Mouse (Mus musculus) limb, embryonic 11.5 days (tissue): Measurements from ENCODE around the gene Bcas3. TPM values are rescaled to one million over a fixed set of nuclear protein-coding genes. Genes with fewer than 3 reads are reported as not detected.
A peak's percentile ranks its signal among the peaks of the same experiment; 100 is the strongest.

Source experiments
- ATAC-seq: fragments of 200-750 bp; cut with Nextera tagmentation; 2 replicates; pipeline ENCODE4 v1.8.0; 2017; ENCODE audit warnings: low read depth; ENCODE audit not compliant: insufficient number of reproducible peaks, low FRiP score, low TSS enrichment
- DNase-seq: peaks from one replicate; pipeline ENCODE4 v3.0.0-alpha.2; 2015; ENCODE audit warnings: low spot score
- H3K27ac ChIP-seq: fragments of 300-500 bp; sonication (generic); replicated peaks from 2 replicates; pipeline ENCODE4 v1.5.1; 2014; ENCODE audit warnings: low read depth, mild to moderate bottlenecking, low read length
- H3K27me3 ChIP-seq: fragments of 300-500 bp; sonication (generic); 2 replicates; pipeline ENCODE4 v1.6.1; 2014; ENCODE audit warnings: mild to moderate bottlenecking, low read length, mixed read lengths; ENCODE audit not compliant: control insufficient read depth, insufficient read depth
- H3K36me3 ChIP-seq: fragments of 300-500 bp; sonication (generic); 2 replicates; pipeline ENCODE4 v1.6.1; 2014; ENCODE audit warnings: mild to moderate bottlenecking, low read length, moderate library complexity, mixed read lengths; ENCODE audit not compliant: control insufficient read depth, insufficient read depth
- H3K4me1 ChIP-seq: fragments of 300-500 bp; sonication (generic); 2 replicates; pipeline ENCODE4 v1.6.1; 2014; ENCODE audit warnings: low read length, mixed read lengths; ENCODE audit not compliant: control insufficient read depth, insufficient read depth
- H3K4me2 ChIP-seq: fragments of 300-500 bp; sonication (generic); 2 replicates; pipeline ENCODE4 v1.6.1; 2014; ENCODE audit warnings: low read depth, mild to moderate bottlenecking, moderate library complexity; ENCODE audit not compliant: severe bottlenecking
- H3K4me3 ChIP-seq: fragments of 300-500 bp; sonication (generic); 2 replicates; pipeline ENCODE4 v1.5.1; 2014; ENCODE audit warnings: low read depth, low read length
- H3K9ac ChIP-seq: fragments of 300-500 bp; sonication (generic); 2 replicates; pipeline ENCODE4 v1.6.1; 2014; ENCODE audit warnings: mild to moderate bottlenecking, low read length
- H3K9me3 ChIP-seq: fragments of 300-500 bp; sonication (generic); 2 replicates; pipeline ENCODE4 v1.6.1; 2016; ENCODE audit warnings: low read length; ENCODE audit not compliant: control insufficient read depth
- WGBS: fragments of 180-500 bp; shearing (Covaris S2); extraction: QIAGEN DNeasy Blood & Tissue Kit; methylation state at CpG from one replicate; pipeline ENCODE4 v1.1.7; 2014; 5-methylcytosine and 5-hydroxymethylcytosine counted together
- polyA plus RNA-seq: library from polyadenylated mRNA; unstranded; fragments of >200 nt; fragmentation: Nextera tagmentation; extraction: Ambion mirVana; gene quantifications from 2 replicates; pipeline ENCODE4 v1.2.1, GENCODE M21; 2014

Gene Bcas3
- 34.0 and 37.4 TPM in 2 replicates for polyA plus RNA-seq

DNA sequence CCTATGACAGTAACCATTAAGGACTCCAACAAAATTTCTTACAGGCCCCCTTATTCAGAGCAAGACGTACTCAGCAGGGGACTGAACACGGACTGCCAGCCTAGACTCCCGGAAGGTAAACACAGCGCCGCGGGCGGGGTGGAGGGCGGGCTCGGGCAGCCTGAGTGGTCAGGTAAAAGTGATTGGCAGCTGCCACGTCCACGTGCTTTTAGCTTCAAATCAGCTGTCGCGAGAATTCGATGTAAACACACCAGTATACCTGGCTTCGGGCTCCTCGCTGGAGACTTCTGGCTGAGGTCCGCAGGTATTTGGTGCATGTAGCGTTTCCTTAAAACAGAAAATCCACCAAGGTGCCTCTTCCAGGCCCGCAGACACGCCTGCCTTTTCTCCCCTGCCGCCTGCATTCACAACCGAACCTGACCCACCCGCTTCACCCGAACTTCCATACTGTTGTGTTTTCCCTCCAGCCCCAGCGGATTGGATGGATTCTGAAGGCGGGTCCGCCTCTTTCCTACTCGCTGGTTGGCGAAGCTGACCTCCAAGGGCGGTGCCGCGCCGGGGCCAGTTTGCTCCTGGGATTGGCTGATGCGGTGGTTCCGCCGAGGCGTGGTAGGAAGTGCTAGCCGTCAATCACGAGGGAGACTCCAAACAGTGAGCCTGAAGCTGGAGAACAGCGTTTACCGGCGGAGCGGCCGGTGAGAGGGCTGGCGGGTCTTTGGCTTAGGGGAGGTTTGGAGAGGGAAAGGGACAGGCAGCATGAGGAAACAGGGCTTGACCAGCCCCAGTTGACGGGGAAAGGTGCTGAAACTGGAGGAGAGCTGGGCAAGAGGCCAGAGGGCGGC, at the start of gene Bcas3:
Gene Bcas3 (plus strand): TSS at position 629 of the 842 bp plus-strand sequence.
- Histone ChIP-seq H3K9me3 (no peaks in the 10 kb centered on the region), H3K4me2 (peak within 1 kb of the TSS; percentile 57), H3K9ac (peak within 1 kb of the TSS; percentile 70), H3K4me3 (peak within 1 kb of the TSS; percentile 73), H3K36me3 (no peaks in the 10 kb centered on the region), H3K27ac (no peak within 1 kb of the TSS), H3K4me1 (0 out of 2 replicates have a peak, but pooled peaks cover 2% of the 10 kb centered on the region), H3K27me3 (no peaks in the 10 kb centered on the region)
- DNase-seq (peak; percentile 98), ATAC-seq (peak; percentile 98)
- under 1% methylated on average over 47 of the region's 47 CpGs for WGBS

DNA sequence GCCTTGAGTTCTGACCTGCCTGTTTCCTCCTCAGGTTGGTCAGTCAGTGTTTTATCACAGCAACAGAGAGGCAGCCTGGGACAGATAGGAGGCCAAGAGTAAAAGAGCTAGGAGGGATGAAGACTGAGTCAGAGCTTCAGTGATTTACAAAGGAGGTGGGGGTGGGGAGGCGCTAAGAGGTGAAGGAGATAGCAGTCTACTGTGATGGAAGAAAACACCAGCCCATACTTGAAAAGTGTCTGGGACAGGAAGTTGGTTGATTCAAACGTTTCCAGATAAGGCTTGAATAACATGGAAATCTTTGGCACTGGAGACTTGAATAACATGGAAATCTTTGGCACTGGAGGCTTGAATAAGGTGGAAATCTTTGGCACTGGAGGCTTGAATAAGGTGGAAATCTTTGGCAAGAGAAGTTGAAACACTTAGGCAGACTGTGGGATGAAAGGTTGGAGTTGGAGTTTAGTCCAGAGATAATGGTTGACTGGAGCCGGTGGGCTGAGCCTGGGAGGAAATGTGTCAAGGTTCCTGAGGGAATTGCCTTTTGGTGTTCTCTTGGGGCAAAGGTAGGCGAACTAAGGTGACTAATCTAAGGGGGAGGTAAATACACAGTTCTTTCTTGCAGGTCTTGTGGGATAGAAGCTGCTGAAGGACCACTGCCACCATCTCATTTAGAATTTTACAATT, 46.2 kb upstream of the Bcas3 start:
- H3K27me3 ChIP-seq = no peaks in the 10 kb centered on the region
- ATAC-seq = no peak
- WGBS = 55% methylated on average over 4 of the region's 4 CpGs

GRCm38 (mm10) chr11:85308799-85309198, 44.2 kb upstream of the Bcas3 start:
- 83% methylated on average over 2 of the region's 2 CpGs for WGBS
- DNase-seq = no peak
- no peak overlapping the region for H3K4me2 ChIP-seq
- no peaks in the 10 kb centered on the region for H3K9me3 ChIP-seq
- H3K9ac ChIP-seq = no peak overlapping the region
- no peak overlapping the region for H3K27ac ChIP-seq
- no peaks in the 10 kb centered on the region for H3K36me3 ChIP-seq
- no peak overlapping the region for H3K4me3 ChIP-seq
- H3K4me1 ChIP-seq = peaks cover 4% of the 10 kb centered on the region
- H3K27me3 ChIP-seq = no peaks in the 10 kb centered on the region
- ATAC-seq = no peak

More for the DNA sequence above, 46.2 kb upstream of the Bcas3 start:
- H3K4me2 ChIP-seq = no peak overlapping the region
- no peak for DNase-seq
- H3K4me1 ChIP-seq = no peaks in the 10 kb centered on the region
- no peaks in the 10 kb centered on the region for H3K9me3 ChIP-seq
- H3K4me3 ChIP-seq = no peak overlapping the region
- H3K36me3 ChIP-seq = no peaks in the 10 kb centered on the region
- H3K27ac ChIP-seq = no peak overlapping the region
- no peak overlapping the region for H3K9ac ChIP-seq

GRCm38 (mm10) chr11:85310407-85310712, 42.6 kb upstream of the Bcas3 start:
- peak overlapping the region; percentile 80 for H3K4me2 ChIP-seq
- H3K4me3 ChIP-seq = peak overlapping the region; percentile 91
- 2% methylated on average over 15 of the region's 15 CpGs for WGBS
- ATAC-seq (no peak), DNase-seq (no peak)
- H3K9ac ChIP-seq = peak overlapping the region; percentile 68
- H3K4me1 ChIP-seq = peaks cover 4% of the 10 kb centered on the region
- H3K9me3 ChIP-seq = no peaks in the 10 kb centered on the region
- peak overlapping the region; percentile 43 for H3K27ac ChIP-seq
- H3K36me3 ChIP-seq = peaks cover 5% of the 10 kb centered on the region; the same call in 1 of the 2 replicates
- H3K27me3 ChIP-seq = no peaks in the 10 kb centered on the region

GRCm38 (mm10) chr11:85310713-85311574, 42.0 kb upstream of the Bcas3 start, which contains the start of gene Ppm1d:
Gene Ppm1d, plus strand, starts transcription at chr11:85311244.
- Histone ChIP-seq H3K36me3 (peaks cover 5% of the 10 kb centered on the region; the same call in 1 of the 2 replicates), H3K27me3 (no peaks in the 10 kb centered on the region), H3K27ac (peak within 1 kb of the TSS; percentile 82), H3K9ac (peak within 1 kb of the TSS; percentile 95), H3K4me1 (peaks cover 4% of the 10 kb centered on the region), H3K9me3 (no peaks in the 10 kb centered on the region), H3K4me2 (peak within 1 kb of the TSS; percentile 80), H3K4me3 (peak within 1 kb of the TSS; percentile 91)
- ATAC-seq = peak; percentile 90
- under 1% methylated on average over 76 of the region's 78 CpGs for WGBS
- peak; percentile 100 for DNase-seq

GRCm38 (mm10) chr11:85311645-85312490, 41.1 kb upstream of the Bcas3 start:
- peak overlapping the region; percentile 91 for H3K4me3 ChIP-seq
- under 1% methylated on average over 56 of the region's 56 CpGs for WGBS

DNA sequence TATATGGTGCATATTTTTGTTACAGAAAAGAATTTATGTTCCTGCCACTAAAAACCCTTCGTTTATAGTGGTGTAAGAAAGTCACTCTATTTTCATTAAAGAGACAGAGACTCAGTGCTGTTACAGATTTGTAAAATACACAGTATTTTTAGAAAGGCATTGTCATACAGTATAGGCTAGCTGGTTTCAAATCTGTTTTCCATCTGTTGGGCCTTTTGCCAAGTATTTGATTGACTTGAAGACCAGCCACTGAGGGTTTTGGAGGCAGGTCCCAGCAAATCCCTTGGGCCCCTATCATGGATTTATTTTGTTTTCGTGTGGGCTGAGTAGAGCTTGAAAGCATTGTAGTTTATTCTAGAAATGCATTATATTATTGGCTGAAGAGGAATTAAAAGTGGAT, 40.1 kb upstream of the Bcas3 start:
- peak; percentile 46 for DNase-seq
- H3K27ac ChIP-seq = no peak overlapping the region
- H3K9ac ChIP-seq = no peak overlapping the region

More at GRCm38 (mm10) chr11:85311645-85312490, 41.1 kb upstream of the Bcas3 start:
- Histone ChIP-seq H3K27me3 (no peaks in the 10 kb centered on the region), H3K9me3 (no peaks in the 10 kb centered on the region), H3K4me1 (peaks cover 4% of the 10 kb centered on the region), H3K27ac (peak overlapping the region; percentile 82), H3K4me2 (peak overlapping the region; percentile 80), H3K9ac (peak overlapping the region; percentile 95), H3K36me3 (peaks cover 5% of the 10 kb centered on the region; the same call in 1 of the 2 replicates)
- ATAC-seq (no peak), DNase-seq (peak; percentile 49)

More for the DNA sequence above, 40.1 kb upstream of the Bcas3 start:
- Histone ChIP-seq H3K4me2 (peak overlapping the region; percentile 80), H3K36me3 (peaks cover 5% of the 10 kb centered on the region; the same call in 1 of the 2 replicates), H3K27me3 (no peaks in the 10 kb centered on the region), H3K4me1 (peaks cover 4% of the 10 kb centered on the region), H3K9me3 (no peaks in the 10 kb centered on the region), H3K4me3 (peak overlapping the region; percentile 91)
- ATAC-seq = no peak
- WGBS = 39% methylated on average over 2 of the region's 2 CpGs
